Mouse (Mus musculus) CH12.LX (cell line): ENCODE measurements around the gene Chaf1a. TPM values are rescaled to one million over a fixed set of nuclear protein-coding genes. Genes with fewer than 3 reads are reported as not detected.

Experiments used
- DNase-seq: peaks from one replicate; pipeline ENCODE4 v3.0.0-alpha.2; 2013; ENCODE audit errors: extremely low read depth
- H3K27ac ChIP-seq: 2 replicates; pipeline ENCODE4 v1.5.1; 2012; ENCODE audit warnings: low read depth, mild to moderate bottlenecking, control low read depth, moderate library complexity; ENCODE audit not compliant: insufficient read depth
- H3K27me3 ChIP-seq: replicated peaks from 2 replicates; pipeline ENCODE3; 2012; ENCODE audit warnings: inconsistent platforms
- H3K36me3 ChIP-seq, 2 experiments: replicated peaks in 1 of 2; 2 replicates each; pipeline versions ENCODE3 to v1.6.1; 2012; ENCODE audit warnings: inconsistent platforms in 1 of 2, low read length in 1 of 2, mild to moderate bottlenecking in 1 of 2, mixed read lengths in 1 of 2, moderate library complexity in 1 of 2; ENCODE audit not compliant: control insufficient read depth in 1 of 2, insufficient read depth in 1 of 2
- H3K4me1 ChIP-seq, 2 experiments: 2 replicates each; pipeline ENCODE4 v1.6.1; 2012; ENCODE audit warnings: inconsistent platforms in 1 of 2, moderate library complexity in 1 of 2; ENCODE audit not compliant: insufficient read depth in 2 of 2, control insufficient read depth in 1 of 2
- H3K4me2 ChIP-seq: 2 replicates; pipeline ENCODE4 v1.6.1; 2012; ENCODE audit warnings: low read depth, mild to moderate bottlenecking, control low read depth; ENCODE audit not compliant: poor library complexity, insufficient read depth, severe bottlenecking
- H3K4me3 ChIP-seq, 3 experiments: fragments of 150-350 bp in 1 of 3; sonication (generic) in 1 of 3; replicated peaks in 1 of 3; 2 replicates each; pipeline versions ENCODE3 to v1.5.1; 2011 to 2012; ENCODE audit warnings: low read depth in 2 of 3, low read length in 2 of 3, mild to moderate bottlenecking in 2 of 3, moderate library complexity in 2 of 3, control low read depth in 1 of 3, improper control_type of control experiment in 1 of 3, inconsistent platforms in 1 of 3, mixed read lengths in 1 of 3; ENCODE audit not compliant: poor library complexity in 1 of 3
- H3K79me2 ChIP-seq: replicated peaks from 2 replicates; pipeline ENCODE4 v1.6.1; 2012; ENCODE audit warnings: mild to moderate bottlenecking, moderate library complexity; ENCODE audit not compliant: control insufficient read depth, poor library complexity, insufficient read depth, severe bottlenecking; ENCODE audit errors: extremely low read depth
- H3K9ac ChIP-seq: 2 replicates; pipeline ENCODE4 v1.6.1; 2012; ENCODE audit warnings: low read depth, mild to moderate bottlenecking, control low read depth, moderate library complexity; ENCODE audit not compliant: insufficient read depth
- H3K9me3 ChIP-seq: replicated peaks from 2 replicates; pipeline ENCODE3; 2012; ENCODE audit warnings: low read length, inconsistent platforms, mixed read lengths
- CHD1 ChIP-seq: IDR thresholded peaks from 2 replicates; pipeline ENCODE4 v1.6.1; 2012; ENCODE audit warnings: low read depth, low read length, improper control_type of control experiment, inconsistent platforms
- CTCF ChIP-seq, 2 experiments: IDR thresholded peaks in 1 of 2; conservative IDR thresholded peaks in 1 of 2; 2 replicates each; pipeline ENCODE4 v1.5.1; 2011 to 2012; ENCODE audit warnings: low read depth in 2 of 2, low read length in 2 of 2, improper control_type of control experiment in 1 of 2, inconsistent platforms in 1 of 2, mild to moderate bottlenecking in 1 of 2, moderate library complexity in 1 of 2
- E2F4 ChIP-seq: IDR thresholded peaks from 2 replicates; pipeline ENCODE4 v1.6.1; 2011; ENCODE audit warnings: low read depth, low read length, improper control_type of control experiment; ENCODE audit not compliant: insufficient replicate concordance
- JUN ChIP-seq: IDR thresholded peaks from 2 replicates; pipeline ENCODE4 v1.6.1; 2011; ENCODE audit warnings: low read depth, mild to moderate bottlenecking, low read length, improper control_type of control experiment, moderate library complexity; ENCODE audit not compliant: insufficient read depth
- JUND ChIP-seq: conservative IDR thresholded peaks from 2 replicates; pipeline ENCODE4 v1.6.1; 2011; ENCODE audit warnings: low read depth, low read length, improper control_type of control experiment
- KAT2A ChIP-seq: IDR thresholded peaks from 2 replicates; pipeline ENCODE4 v1.6.1; 2012; ENCODE audit warnings: low read length, improper control_type of control experiment, inconsistent platforms; ENCODE audit not compliant: insufficient replicate concordance
- MAFK ChIP-seq: IDR thresholded peaks from 2 replicates; pipeline ENCODE4 v1.6.1; 2011; ENCODE audit warnings: low read length, improper control_type of control experiment; ENCODE audit not compliant: insufficient replicate concordance
- MAX ChIP-seq: IDR thresholded peaks from 2 replicates; pipeline ENCODE4 v1.6.1; 2011; ENCODE audit warnings: low read length, improper control_type of control experiment
- NRF1 ChIP-seq: IDR thresholded peaks from 2 replicates; pipeline ENCODE4 v1.6.1; 2014; ENCODE audit warnings: low read depth, mild to moderate bottlenecking, inconsistent platforms, low read length, improper control_type of control experiment, moderate library complexity
- RCOR1 ChIP-seq: conservative IDR thresholded peaks from 2 replicates; pipeline ENCODE4 v1.6.1; 2012; ENCODE audit warnings: low read depth, mild to moderate bottlenecking, inconsistent platforms, low read length, improper control_type of control experiment
- SIN3A ChIP-seq: IDR thresholded peaks from 2 replicates; pipeline ENCODE4 v1.6.1; 2012; ENCODE audit warnings: low read length, improper control_type of control experiment, inconsistent platforms
- UBTF ChIP-seq: IDR thresholded peaks from 2 replicates; pipeline ENCODE4 v1.6.1; 2012; ENCODE audit warnings: low read depth, mild to moderate bottlenecking, inconsistent platforms, low read length, improper control_type of control experiment, moderate library complexity
- ZMIZ1 ChIP-seq: IDR thresholded peaks from 2 replicates; pipeline ENCODE4 v1.6.1; 2012; ENCODE audit warnings: low read depth, mild to moderate bottlenecking, inconsistent platforms, low read length, improper control_type of control experiment
- ZNF384 ChIP-seq: IDR thresholded peaks from 2 replicates; pipeline ENCODE4 v1.6.1; 2012; ENCODE audit warnings: low read depth, low read length, improper control_type of control experiment, inconsistent platforms
- dilution Hi-C: fragments of 300-500 bp; cut with MboI; formaldehyde crosslinking; loops from 2 replicates; pipeline ENCODE4 v1.14.3; 2020; ENCODE audit warnings: low sequenced_read_pairs; ENCODE audit not compliant: extremely low pct_unique_long_range_greater_than_20kb, extremely low pct_ligation_motif_present
- in situ Hi-C: fragments of 300-500 bp; cut with MboI; formaldehyde crosslinking; loops from 3 replicates; pipeline ENCODE4 v1.14.3; 2019; ENCODE audit warnings: low sequenced_read_pairs, low pct_ligation_motif_present, low pct_unique_long_range_greater_than_20kb, mixed read lengths
- polyA plus RNA-seq: library from polyadenylated mRNA; unstranded; fragments of >175 nt; gene quantifications from 2 replicates; pipeline ENCODE4 v1.2.1, GENCODE M21; 2012; ENCODE audit warnings: low read depth; ENCODE audit not compliant: insufficient read length
- total RNA-seq, 2 experiments: library from RNA; depleted of rRNA; stranded (reverse); fragments of 300-350 nt in 1 of 2; fragments of >200 nt in 1 of 2; gene quantifications; 2 replicates each; pipeline ENCODE4 v1.2.3; 2012 to 2014

Gene Chaf1a
- total and polyA plus RNA-seq, 3 experiments, result 18.4 to 97.1 (median 39.3) TPM

DNA sequence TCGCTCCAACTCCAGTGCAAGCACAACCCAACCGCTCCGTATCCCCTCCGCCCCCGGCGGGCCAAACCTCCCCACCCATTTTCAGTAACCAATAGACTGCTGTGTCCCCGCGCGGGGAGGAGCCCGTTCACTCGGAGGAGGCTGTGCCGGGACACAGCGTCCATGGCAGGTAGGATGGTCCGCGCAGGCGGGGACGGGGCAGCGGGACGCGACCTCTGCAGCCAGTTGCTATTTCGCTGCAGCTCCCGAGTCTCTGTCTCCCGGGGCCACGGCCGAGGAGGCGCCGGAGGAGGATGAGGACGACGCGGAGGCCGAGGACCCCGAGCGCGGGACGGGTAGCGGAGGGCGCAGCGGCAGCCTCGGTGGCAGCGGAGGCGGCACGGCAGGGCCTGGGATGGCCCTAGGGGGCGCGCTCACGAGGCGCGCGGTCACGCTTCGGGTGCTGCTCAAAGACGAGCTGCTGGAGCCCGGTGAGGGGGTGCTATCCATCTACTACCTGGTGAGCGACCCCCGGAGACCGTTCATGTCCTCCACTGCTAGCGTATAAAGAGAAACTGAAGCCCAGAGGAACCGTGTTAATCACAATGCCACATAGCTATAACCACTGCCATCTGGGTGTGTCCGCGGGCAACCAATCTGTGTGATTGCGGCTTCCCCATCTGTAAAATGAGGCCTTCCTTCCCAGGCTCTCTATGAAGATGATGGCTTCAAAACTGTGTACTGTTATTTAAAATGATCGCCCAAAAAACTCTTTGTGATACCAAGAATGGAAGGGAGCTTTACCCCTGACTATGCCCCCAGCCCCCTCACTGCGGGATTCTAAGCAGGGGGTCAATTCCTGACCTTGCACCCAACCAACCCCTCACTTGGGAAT is 30.9 kb upstream of the Chaf1a start (continued):
- peak; percentile 42 for TF ChIP-seq ZMIZ1

DNA sequence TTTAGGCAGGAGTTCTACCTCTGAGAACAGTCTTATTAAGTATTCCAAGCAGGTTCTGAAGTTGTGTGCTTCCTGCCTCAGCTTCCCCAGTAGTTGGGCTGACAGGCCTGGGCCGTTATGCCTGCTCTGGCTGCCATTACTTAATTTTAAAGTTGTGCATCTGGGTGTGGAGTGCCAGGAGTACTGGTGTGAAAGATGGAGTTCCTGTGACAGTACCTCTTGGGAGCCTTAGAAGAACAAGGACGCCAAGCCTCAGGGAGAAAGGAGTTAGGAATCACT is 30.3 kb upstream of the Chaf1a start:
- Histone ChIP-seq H3K27ac (no peak overlapping the region), H3K9me3 (no peaks in the 10 kb centered on the region), H3K79me2 (peaks cover 5% of the 10 kb centered on the region; the same call in 1 of the 2 replicates), H3K4me1 (peaks cover 9 to 27% of the 10 kb centered on the region in 2 experiments), H3K4me3 (peak overlapping the region; percentile 65 to 91 (median 77)), H3K9ac (peak overlapping the region; percentile 82), H3K4me2 (peak overlapping the region; percentile 79), H3K27me3 (no peaks in the 10 kb centered on the region), H3K36me3 (peaks cover 20 to 32% of the 10 kb centered on the region in 2 experiments)
- DNase-seq, result no peak
- in situ Hi-C loops, result loop anchor here (5.0 kb wide), 1 partner anchor 38 kb away; the partner anchor contains the start of gene Shd
- no peak for TF ChIP-seq CTCF (conservative IDR thresholded peaks at IDR 0.05 in 1 of 2, IDR thresholded peaks at IDR 0.05 in 1 of 2; ENCODE audit: low read depth in 2 of 2, low read length in 2 of 2)
- no peak for TF ChIP-seq CHD1
- TF ChIP-seq RCOR1, result no peak
- no peak for TF ChIP-seq UBTF
- no peak for TF ChIP-seq E2F4
- TF ChIP-seq SIN3A, result no peak
- no peak for TF ChIP-seq JUND
- no peak for TF ChIP-seq NRF1
- TF ChIP-seq MAFK, result no peak
- TF ChIP-seq ZNF384, result no peak
- no peak for TF ChIP-seq JUN
- dilution Hi-C loops, result no loop called here

DNA sequence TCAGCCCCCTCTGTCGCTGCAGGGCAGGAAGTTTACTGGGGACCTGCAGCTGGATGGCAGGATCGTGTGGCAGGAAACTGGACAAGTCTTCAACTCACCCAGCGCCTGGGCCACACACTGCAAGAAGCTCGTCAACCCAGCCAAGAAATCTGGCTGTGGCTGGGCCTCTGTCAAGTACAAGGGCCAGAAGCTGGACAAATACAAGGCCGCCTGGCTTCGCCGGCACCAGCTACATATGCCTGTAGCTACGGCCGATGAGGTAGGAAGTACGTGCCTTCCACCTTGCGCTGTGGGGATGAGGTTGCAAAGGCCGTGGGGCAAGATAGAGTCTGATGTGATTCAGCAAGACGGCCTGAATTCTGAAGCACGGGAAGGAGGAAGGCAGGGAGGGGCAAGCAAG is 30.0 kb upstream of the Chaf1a start:
- Histone ChIP-seq H3K4me3 (peak overlapping the region; percentile 65 to 91 (median 77)), H3K9ac (peak overlapping the region; percentile 82; the same call in 1 of the 2 replicates), H3K79me2 (peaks cover 5% of the 10 kb centered on the region; the same call in 1 of the 2 replicates), H3K4me1 (peaks cover 6 to 24% of the 10 kb centered on the region in 2 experiments), H3K9me3 (no peaks in the 10 kb centered on the region), H3K27ac (no peak overlapping the region), H3K4me2 (peak overlapping the region; percentile 79), H3K27me3 (no peaks in the 10 kb centered on the region), H3K36me3 (peaks cover 22 to 36% of the 10 kb centered on the region in 2 experiments)
- in situ Hi-C loops, result no loop called here
- TF ChIP-seq KAT2A, result no peak
- TF ChIP-seq MAX, result no peak
- no peak for TF ChIP-seq CHD1
- dilution Hi-C loops, result no loop called here
- no peak for DNase-seq
